Mouse (Mus musculus): ENCODE results near the gene Pex10.
A peak's percentile ranks its signal among the peaks of the same experiment; 100 is the strongest.

Pex10 gene

GRCm38 (mm10) chr4:155094565-155094964 is 27.7 kb downstream of the Pex10 start:
- DNase-seq, result peak; percentile 60

- peak; percentile 90 for DNase-seq
Measured at GRCm38 (mm10) chr4:155095238-155095900, 28.6 kb downstream of the Pex10 start.

GRCm38 (mm10) chr4:155095967-155096366 is 29.2 kb downstream of the Pex10 start:
- DNase-seq, result peak; percentile 65

GRCm38 (mm10) chr4:155097452-155097851 is 30.6 kb downstream of the Pex10 start:
- DNase-seq, result no peak

GRCm38 (mm10) chr4:155098572-155098971 is 31.8 kb downstream of the Pex10 start:
- no peak for DNase-seq

- DNase-seq, result no peak
Measured at GRCm38 (mm10) chr4:155107886-155108285, 41.1 kb downstream of the Pex10 start.

GRCm38 (mm10) chr4:155109471-155109870 is 42.7 kb downstream of the Pex10 start:
- no peak for DNase-seq

- DNase-seq, result no peak
Measured at GRCm38 (mm10) chr4:155113766-155114410, 47.1 kb downstream of the Pex10 start.

- no peak for DNase-seq
Measured at GRCm38 (mm10) chr4:155116607-155117006, 49.8 kb downstream of the Pex10 start.

GRCm38 (mm10) chr4:155117396-155117978 is 50.7 kb downstream of the Pex10 start:
- DNase-seq, result no peak

- no peak for DNase-seq
Measured at GRCm38 (mm10) chr4:155118278-155118677, 51.5 kb downstream of the Pex10 start.

GRCm38 (mm10) chr4:155120038-155120437 is 53.2 kb downstream of the Pex10 start:
- no peak for DNase-seq

GRCm38 (mm10) chr4:155120583-155120982 is 53.8 kb downstream of the Pex10 start:
- DNase-seq, result no peak

GRCm38 (mm10) chr4:155121222-155121621 is 54.4 kb downstream of the Pex10 start:
- DNase-seq, result no peak
